Mouse (Mus musculus) brain, adult 2 months (tissue): Measurements from ENCODE around the gene Zgrf1.

ENCODE experiments used
- DNase-seq: peaks from one replicate; pipeline ENCODE4 v3.0.0; 2011; ENCODE audit warnings: low read depth, low spot score

Zgrf1 gene

GRCm38 (mm10) chr3:127558201-127558600 is 4.9 kb downstream of the Zgrf1 start:
- DNase-seq, result no peak

- DNase-seq, result no peak
These were observed 9.7 kb downstream of the Zgrf1 start for GRCm38 (mm10) chr3:127562974-127563373.

- DNase-seq, result peak; percentile 12
These were observed 11.8 kb downstream of the Zgrf1 start for GRCm38 (mm10) chr3:127565129-127565528.

GRCm38 (mm10) chr3:127572557-127572956 is 19.3 kb downstream of the Zgrf1 start:
- DNase-seq, result peak; percentile 73

GRCm38 (mm10) chr3:127597136-127597535 is 43.8 kb downstream of the Zgrf1 start:
- DNase-seq, result no peak

GRCm38 (mm10) chr3:127608109-127608508 is 54.8 kb downstream of the Zgrf1 start:
- no peak for DNase-seq

- DNase-seq, result peak; percentile 30
These were observed 72.0 kb downstream of the Zgrf1 start for GRCm38 (mm10) chr3:127625296-127625695.

- no peak for DNase-seq
These were observed 72.6 kb downstream of the Zgrf1 start for GRCm38 (mm10) chr3:127625701-127626399.

GRCm38 (mm10) chr3:127626524-127626923 is 73.2 kb downstream of the Zgrf1 start:
- DNase-seq, result no peak

GRCm38 (mm10) chr3:127627151-127627955 is 74.1 kb downstream of the Zgrf1 start:
- DNase-seq, result no peak

GRCm38 (mm10) chr3:127627956-127628310 is 74.6 kb downstream of the Zgrf1 start:
- DNase-seq, result no peak

GRCm38 (mm10) chr3:127628311-127629184 is 75.3 kb downstream of the Zgrf1 start:
- no peak for DNase-seq

- DNase-seq, result no peak
These were observed 76.9 kb downstream of the Zgrf1 start for GRCm38 (mm10) chr3:127630190-127630589.

- DNase-seq, result no peak
These were observed 77.6 kb downstream of the Zgrf1 start for GRCm38 (mm10) chr3:127630735-127631372.

- DNase-seq, result no peak
These were observed 78.3 kb downstream of the Zgrf1 start for GRCm38 (mm10) chr3:127631582-127631981.

GRCm38 (mm10) chr3:127632531-127632930 is 79.2 kb downstream of the Zgrf1 start:
- peak; percentile 18 for DNase-seq

GRCm38 (mm10) chr3:127633080-127634032 is 80.1 kb downstream of the Zgrf1 start, which contains the start of gene Neurog2:
Neurog2 (plus strand) TSS chr3:127633135.
- peak; percentile 15 for DNase-seq

- peak; percentile 68 for DNase-seq
These were observed 81.1 kb downstream of the Zgrf1 start for GRCm38 (mm10) chr3:127634101-127634983.

- DNase-seq, result no peak
These were observed 81.7 kb downstream of the Zgrf1 start for GRCm38 (mm10) chr3:127634984-127635349.
